Comparison of ENCODE assay signal across 8 mouse cellular contexts in genomic region chr2:32846805-32847467, GRCm38 (mm10). TPM values are rescaled to one million over a fixed set of nuclear protein-coding genes. Genes with fewer than 3 reads are reported as not detected.
DNase-seq lines count a peak whose midpoint lies in the region; ATAC-seq lines count a peak whose summit lies in the region.

Gene Stxbp1 (minus strand): TSS chr2:32847245.

- peak within 1 kb of the TSS; percentile 91 for H3K9ac ChIP-seq in hindbrain, embryonic 12.5 days

- peak within 1 kb of the TSS; percentile 91 for H3K27ac ChIP-seq in hindbrain, embryonic 12.5 days

- H3K4me3 ChIP-seq in hindbrain, embryonic 12.5 days = peak within 1 kb of the TSS; percentile 85

- no peaks in the 10 kb centered on the region for H3K9me3 ChIP-seq in hindbrain, embryonic 12.5 days (replicated peaks)

- H3K4me2 ChIP-seq in hindbrain, embryonic 12.5 days (replicated peaks) = peak within 1 kb of the TSS; percentile 81

- no peaks in the 10 kb centered on the region for H3K36me3 ChIP-seq in hindbrain, embryonic 12.5 days

- WGBS in hindbrain, embryonic 12.5 days = under 1% methylated on average over 65 of the region's 78 CpGs

- peak; percentile 94 for ATAC-seq in hindbrain, embryonic 12.5 days (ENCODE audit: low FRiP score)

- peak; percentile 89 for DNase-seq in R1 (ENCODE audit: low read depth, low spot score)
- peak; percentile 98 for DNase-seq in cerebellum, postnatal 10 days
- DNase-seq in frontal cortex, postnatal 10 days (ENCODE audit: low spot score in 2 of 2) = peak; percentile 84 to 89
- DNase-seq in layer of hippocampus, postnatal 36 days = peak; percentile 83 to 87
- DNase-seq in lung, postnatal 36 days = peak; percentile 92
- DNase-seq in retina, embryonic 14.5 days (ENCODE audit: low spot score) = peak; percentile 94
- DNase-seq in thymus, postnatal 36 days = peak; percentile 87 to 91

- peaks cover 18% of the 10 kb centered on the region for H3K4me1 ChIP-seq in hindbrain, embryonic 12.5 days

- H3K27me3 ChIP-seq in hindbrain, embryonic 12.5 days = peaks cover 10% of the 10 kb centered on the region

RNA-seq across cellular contexts. Expression of gene Stxbp1, which starts in this region (rescaled TPM):
- 102 and 105 TPM in 2 replicates for polyA plus RNA-seq in hindbrain, embryonic 12.5 days (2016; fragmentation: Nextera tagmentation; extraction: Ambion mirVana)
- 100 to 1,000 TPM; 561 to 604 TPM for total RNA-seq in layer of hippocampus, postnatal 36 days (2021)

Comparison
In these comparisons a context has a peak if more than half of its experiments do, and no peak if none do; other contexts are left out.
1. Peak in every context shown above with its lines: DNase-seq, ATAC-seq, H3K4me3 ChIP-seq and H3K27ac ChIP-seq.